Mouse (Mus musculus) layer of hippocampus, adult 8-10 months (tissue): ENCODE data around the gene Eif2s1. TPM values are rescaled to one million over a fixed set of nuclear protein-coding genes. Genes with fewer than 3 reads are reported as not detected.
A peak's percentile ranks its signal among the peaks of the same experiment; 100 is the strongest.
"Not testable (repeated sequence)": the region's sequence is repeated elsewhere in the genome, so short reads cannot be mapped to it uniquely, and the experiment has no call there.

Experiments
- DNase-seq, 2 experiments: peaks; one replicate each; pipeline ENCODE4 v3.0.0; 2022; ENCODE audit warnings: low spot score in 2 of 2
- total RNA-seq, 4 experiments: library from RNA; stranded (reverse); gene quantifications; 2 replicates each; pipeline ENCODE4 v1.2.4; 2022

Eif2s1 gene
- total RNA-seq, 4 experiments from 2014 or later = 46.6 to 56.8 (median 50.9) TPM

DNA sequence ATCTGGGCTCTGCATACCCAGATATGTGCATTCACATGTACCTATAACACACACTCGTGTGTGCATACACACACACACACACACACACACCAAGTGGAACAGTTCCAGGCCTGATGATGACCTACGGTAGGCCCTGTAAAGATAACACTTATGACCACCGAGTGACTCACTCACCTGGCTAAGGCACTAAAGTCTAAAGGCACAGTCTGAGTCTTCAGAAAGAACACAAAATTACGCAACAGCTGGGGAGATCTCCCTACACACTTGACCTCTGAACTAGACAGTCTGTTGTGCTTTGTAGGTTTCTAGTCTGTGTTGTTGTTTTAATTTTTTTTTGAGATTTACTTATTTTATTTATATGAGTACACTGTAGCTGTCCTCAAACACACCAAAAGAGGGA lies 52.8 kb downstream of the Eif2s1 start:
- DNase-seq = no peak

DNA sequence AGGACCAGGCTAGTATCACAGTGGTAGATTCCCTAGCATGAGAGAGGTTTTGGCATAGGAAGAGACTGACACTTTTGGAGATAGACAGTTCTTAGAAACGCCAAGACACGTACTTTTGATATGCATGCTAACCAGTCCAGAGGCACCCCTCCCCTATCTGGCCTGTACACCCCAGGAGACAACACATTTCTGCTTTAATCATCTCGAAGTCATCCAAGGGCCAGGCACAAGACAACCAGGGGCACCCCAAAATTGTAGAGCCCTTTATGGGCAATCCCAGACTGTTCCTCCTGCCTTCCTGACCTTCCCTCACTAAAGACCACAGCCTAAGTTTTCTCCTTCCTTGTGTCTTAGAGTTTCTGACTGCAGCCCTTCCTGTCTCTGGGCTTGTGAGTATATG lies 53.9 kb downstream of the Eif2s1 start:
- DNase-seq = no peak

DNA sequence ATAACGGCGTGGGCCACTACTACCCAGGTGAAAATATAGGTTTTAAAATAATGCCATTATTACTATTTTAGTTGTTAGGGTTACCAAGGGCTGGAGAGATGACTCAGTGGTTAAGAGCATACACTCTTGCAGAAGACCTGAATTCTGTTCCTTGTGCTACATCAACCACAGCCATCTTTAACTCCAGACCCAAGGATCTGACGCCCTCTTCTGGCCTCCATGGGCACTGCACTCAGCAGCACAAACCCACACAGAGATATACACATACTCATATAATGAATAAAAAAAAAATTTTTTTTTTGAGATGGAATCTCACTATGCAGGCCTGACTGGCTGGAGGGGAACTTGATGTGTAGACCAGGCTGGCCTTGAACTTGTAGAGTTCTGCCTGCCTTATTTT lies 54.7 kb downstream of the Eif2s1 start:
- no peak for DNase-seq

DNA sequence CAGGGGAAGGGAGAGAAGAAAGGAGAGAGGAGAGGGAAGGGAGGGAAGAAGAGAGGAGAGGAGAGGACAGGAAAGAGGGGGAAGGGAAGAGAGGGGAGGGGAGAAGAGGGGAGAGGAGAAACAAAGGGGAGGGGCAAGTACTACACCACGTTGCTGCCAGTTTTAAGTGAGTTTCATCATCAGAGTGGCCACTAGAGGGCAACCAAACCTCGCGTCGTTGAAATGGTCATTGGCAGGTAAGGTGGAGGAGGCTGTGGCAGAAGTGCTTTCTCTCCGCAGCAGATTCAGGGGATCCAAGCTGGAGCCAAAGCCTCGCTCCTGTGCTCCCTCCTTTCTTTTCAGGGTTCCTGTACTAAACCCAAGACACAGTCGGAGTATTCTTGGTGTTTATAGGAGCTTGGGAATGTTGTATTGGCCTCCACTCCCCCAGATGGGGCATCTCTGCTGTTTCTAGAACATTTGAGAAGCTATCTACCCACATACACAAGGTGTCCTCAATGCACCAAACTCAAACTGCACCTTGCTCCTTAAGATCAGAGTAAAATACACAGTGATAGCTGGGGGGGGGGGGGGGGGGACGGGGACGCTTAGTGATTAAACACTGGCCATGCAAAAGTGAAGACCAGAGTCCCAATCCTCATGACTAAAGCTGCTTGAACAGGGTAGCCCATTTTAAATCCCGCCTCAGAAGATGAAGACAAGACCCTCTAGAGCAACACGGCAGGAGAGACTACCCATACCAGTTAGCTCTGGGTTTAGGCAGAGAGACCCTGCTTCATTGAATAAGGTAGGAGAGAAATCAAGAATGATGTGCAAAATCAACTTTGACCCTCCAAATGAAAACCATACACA lies 56.8 kb downstream of the Eif2s1 start:
- peak; percentile 71 to 84 for DNase-seq

DNA sequence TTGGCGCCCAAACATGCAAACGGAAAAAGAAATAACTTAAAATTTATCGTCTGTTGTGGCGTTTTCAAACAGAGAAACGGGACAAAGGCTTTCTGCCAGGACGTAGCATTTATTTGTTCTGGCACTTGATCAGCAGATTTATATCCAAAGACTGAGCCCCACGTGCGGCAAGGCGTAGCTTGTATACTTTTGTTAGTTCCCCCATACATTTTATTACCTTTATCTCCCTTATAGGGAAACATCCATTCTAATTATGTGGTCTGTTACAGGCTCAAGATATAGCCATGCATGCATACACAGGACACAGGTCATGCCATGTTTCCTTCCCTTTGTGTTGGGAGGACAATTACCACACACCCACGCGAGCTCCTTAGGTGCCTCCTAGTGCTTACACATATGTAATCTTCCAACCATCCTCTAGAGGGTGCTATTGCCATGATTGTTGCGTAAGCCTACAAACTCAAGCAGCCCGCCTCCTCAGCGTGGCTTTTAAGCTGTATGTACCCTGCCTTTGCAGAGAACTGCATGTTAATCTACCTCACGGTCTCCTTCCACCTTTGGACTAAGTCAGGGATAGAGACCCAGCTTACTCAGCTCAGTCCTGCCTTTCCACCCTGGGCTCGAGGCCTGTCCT lies 57.6 kb downstream of the Eif2s1 start:
- DNase-seq = peak; percentile 56 to 64

DNA sequence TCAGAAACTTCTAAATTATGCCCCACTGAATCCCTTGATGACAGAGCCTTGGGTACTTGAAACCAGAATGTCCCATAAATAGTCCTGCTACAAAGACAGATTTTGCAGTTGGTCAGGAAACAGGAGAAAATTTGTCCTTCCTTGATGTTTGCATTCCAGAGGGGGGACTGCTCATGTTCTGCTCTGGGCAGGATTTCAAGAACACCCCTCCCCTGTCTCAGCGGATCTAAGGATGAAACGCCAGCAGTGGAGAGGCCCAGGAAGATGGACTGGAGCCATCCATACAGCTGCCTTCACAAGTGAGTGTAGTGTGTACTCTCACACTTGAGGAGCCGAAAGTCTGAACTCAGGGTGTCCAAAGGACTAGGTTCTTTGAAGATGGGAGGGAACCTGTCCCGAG lies 59.8 kb downstream of the Eif2s1 start:
- DNase-seq = no peak

DNA sequence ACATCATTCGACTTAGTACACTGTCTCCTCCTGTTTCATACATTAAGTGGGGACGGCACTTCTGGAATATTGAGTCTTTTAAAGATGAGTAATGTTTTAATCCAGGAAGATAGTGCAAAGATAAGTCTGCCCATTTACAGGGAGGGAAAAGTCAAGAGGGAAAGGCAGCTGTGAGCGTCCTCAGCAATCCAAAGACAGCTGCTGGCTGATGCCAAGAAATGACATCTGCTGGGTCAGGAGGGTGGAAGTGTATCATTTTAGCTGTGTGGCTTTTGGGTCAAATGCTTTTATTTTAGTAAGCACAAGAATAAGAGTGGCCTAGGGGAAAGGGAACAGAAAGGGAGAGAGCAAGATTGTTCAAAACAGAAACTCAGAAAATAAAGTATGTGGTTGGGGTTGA lies 60.4 kb downstream of the Eif2s1 start:
- DNase-seq = no peak

DNA sequence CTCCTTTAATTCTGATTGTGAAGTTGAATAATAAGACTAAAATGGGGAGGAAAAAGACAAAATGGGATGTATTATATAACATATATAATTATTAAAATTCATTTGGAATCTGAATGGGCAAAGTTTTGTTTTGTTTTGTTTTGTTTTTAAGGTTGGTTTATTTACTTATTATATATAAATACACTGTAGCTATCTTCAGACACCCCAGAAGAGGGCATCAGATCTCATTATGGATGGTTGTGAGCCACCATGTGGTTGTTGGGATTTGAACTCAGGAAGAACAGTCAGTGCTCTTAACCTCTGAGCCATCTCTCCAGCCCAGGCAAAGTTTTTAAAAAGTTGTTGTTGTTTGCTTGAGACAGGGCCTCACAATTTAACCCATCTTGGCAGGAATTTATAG lies 61.4 kb downstream of the Eif2s1 start:
- DNase-seq = not testable (repeated sequence)

DNA sequence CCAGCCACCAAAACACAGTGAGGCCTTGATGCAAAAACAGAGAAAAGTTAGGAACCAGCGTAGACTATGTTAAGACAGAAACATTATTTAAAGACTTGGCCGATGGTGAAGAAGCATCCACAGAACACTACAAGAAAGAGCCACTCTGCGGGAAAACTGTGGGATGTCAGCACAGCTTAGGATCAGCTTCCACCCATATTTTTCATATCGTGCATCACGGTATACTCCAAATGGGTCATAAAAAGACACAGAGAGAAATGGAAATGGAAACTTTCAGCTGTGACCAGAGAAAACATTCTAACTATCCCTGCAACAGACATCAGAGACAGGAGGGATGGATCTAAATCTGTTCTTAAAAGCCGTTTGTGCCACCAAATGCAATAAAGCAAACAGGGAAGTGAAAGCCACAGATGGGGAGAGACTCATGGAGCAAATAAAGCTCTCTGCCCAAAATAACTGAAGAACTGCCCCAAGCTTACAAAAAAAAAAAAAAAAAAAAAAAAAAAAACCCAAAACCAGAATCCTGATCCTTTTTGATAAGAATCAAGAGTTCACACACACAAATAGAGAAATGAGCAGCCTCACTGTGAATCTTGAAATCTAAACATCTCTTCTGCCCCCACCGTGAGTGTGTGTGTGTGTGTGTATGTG lies 62.0 kb downstream of the Eif2s1 start:
- no peak for DNase-seq

DNA sequence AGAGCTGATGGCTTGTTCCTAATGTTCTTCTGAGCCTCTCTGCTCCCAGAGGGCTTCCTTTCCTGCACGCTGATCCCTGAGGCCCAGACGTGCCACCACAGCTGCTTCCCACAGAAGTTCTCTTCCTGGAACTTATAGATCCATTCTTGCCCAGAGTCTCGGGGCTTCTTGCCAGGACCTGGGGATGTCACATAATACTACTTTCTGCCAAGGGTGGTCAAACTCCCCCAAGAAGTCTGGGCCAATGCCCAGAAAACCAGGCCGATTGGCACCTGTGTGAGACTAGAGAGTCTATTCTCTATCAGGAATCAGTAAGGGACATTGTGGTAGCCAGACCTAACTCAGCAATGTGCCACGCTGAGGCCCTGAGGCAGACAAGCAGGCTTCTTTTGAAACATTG lies 65.7 kb downstream of the Eif2s1 start:
- DNase-seq = no peak

DNA sequence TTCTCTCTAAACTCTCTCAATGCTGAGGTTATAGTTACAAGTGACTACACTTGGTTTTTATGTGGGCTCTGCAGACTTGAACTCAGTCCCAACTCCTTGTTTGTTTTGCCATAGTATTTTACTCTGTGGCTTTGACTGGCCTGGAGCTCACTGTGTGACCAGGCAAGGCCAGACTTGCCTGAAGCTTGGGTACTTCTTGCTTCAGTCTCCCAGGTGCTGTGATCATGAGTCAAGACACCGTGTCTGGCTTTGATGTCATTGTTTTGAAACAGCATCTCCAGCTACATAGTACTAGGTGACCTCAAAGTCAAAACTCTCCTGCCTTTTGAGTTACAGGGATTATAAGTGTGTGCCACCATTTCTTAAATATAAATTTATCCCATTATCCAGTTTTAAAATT lies 68.3 kb downstream of the Eif2s1 start:
- DNase-seq = no peak

DNA sequence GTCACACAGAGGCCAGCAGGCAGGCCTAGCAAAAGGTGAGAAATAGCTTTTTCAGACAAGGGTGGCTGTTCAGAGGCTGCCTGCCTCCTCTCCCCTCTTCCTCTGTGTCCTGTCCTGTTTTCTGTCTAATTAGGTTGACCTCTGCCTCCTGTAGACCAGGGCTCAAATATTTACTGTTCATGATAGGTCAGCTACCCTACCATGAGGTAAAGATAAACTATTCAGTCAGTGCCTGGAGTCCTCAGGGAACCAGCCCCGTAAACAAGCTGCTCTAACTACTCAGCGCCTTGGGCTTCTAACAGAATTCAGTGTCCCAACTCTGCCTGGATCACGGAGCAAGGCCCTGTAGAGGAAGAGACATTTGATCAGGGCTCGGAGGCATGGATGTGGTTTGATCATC lies 74.9 kb downstream of the Eif2s1 start:
- DNase-seq = no peak

Other genes with a start within 250 kb of the Eif2s1 start
- 1 to 10 TPM in 3 of 4 experiments, under 1 TPM in 1; 0.68 to 2.6 (median 1.6) TPM for gene Fam71d, start 170.3 kb upstream of the Eif2s1 start, total RNA-seq
- gene Mpp5, start 112.9 kb upstream of the Eif2s1 start, total RNA-seq = 10 to 100 TPM; 23.6 to 36.8 (median 29.9) TPM
- 100 to 1,000 TPM; 242 to 278 (median 250) TPM for gene Atp6v1d, start 181 bp upstream of the Eif2s1 start, total RNA-seq
- gene Plek2, start 45.1 kb downstream of the Eif2s1 start, total RNA-seq = under 1 TPM in 3 of 4 experiments, not detected in 1; 0.21 to 0.49 (median 0.34) TPM
- gene Tmem229b, start 145.8 kb downstream of the Eif2s1 start, total RNA-seq = 10 to 100 TPM; 26.8 to 32.8 (median 29.8) TPM
- gene Plekhh1, start 167.3 kb downstream of the Eif2s1 start, total RNA-seq = 10 to 100 TPM; 18.4 to 19.5 (median 18.9) TPM
- 10 to 100 TPM in 3 of 4 experiments, 1 to 10 TPM in 1; 9.9 to 12.7 (median 11.0) TPM for gene Pigh, start 227.8 kb downstream of the Eif2s1 start, total RNA-seq